Mouse (Mus musculus): ENCODE results near the gene Recql5. TPM values are rescaled to one million over a fixed set of nuclear protein-coding genes. Genes with fewer than 3 reads are reported as not detected.
"Not testable (repeated sequence)": the region's sequence is repeated elsewhere in the genome, so short reads cannot be mapped to it uniquely, and the experiment has no call there.

Gene Recql5
- total RNA-seq, 1 experiment from 2014 or later: 18.3 TPM

DNA sequence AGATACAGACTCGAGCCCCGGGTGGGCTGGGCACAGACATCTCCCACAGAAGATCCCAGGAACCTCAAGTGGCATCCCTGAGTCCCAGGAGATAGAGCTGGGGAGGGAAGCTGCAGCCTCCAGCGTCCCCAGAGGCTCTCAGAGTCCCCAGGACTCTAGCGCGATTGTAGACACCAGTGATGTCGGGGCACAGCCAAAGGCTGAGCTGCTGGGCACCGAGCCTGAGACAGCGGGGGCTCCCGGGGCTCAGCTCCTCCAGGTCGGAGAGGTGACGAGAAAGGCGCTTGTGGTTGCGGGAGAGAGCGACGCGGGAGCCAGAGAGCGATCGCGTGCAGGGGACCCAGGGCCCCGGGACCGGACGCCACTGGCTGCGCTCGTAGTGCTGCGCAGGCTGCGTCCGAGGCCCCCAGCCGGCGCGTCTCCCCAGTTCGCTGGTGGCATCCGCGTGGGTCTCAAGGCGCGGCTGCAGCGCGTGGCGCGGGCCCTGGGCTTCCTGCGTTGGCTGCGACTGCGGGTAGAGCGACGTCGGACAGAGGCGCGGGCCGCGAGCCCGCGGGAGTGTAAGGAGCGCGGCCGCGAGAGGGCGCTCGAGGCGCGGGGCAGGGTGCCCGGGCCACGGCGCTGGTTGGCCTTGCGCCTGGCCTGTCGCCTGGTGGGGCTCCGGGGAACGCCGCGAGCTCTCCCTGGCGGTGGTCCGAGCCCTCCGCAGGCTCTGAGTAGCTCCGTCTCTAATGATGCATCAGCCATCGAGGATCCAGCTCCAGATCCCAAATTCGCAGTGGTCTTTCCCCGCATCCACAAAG is 73.9 kb downstream of the Recql5 start:
- peak; percentile 95 for DNase-seq

- DNase-seq: no peak
Observed at GRCm38 (mm10) chr11:115858354-115858753, 74.9 kb downstream of the Recql5 start, which contains the start of gene Myo15b. TSS of gene Myo15b (plus strand) at chr11:115858406.

- peak; percentile 34 for DNase-seq
Observed at GRCm38 (mm10) chr11:115857936-115858335, 75.3 kb downstream of the Recql5 start.

GRCm38 (mm10) chr11:115857146-115857545 is 76.1 kb downstream of the Recql5 start:
- not testable (repeated sequence) for DNase-seq

- no peak for DNase-seq
Observed at GRCm38 (mm10) chr11:115854674-115855073, 78.6 kb downstream of the Recql5 start.

DNA sequence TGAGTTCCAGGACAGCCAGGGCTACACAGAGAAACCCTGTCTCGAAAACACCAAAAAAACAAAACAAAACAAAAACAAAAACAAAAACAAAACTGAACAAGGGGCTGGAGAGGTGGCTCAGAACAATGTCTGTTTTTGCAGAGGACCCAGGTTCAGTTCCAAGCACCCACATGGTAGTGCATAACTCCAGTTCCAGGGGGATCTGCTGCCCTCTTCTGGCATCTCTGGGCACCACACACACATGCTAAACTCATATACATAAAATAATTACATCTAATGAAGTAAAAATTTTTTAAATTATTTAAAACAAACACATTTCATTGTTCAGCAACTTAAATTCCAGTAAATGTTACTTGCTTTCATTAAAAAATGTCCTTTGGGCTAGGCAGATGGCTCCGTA is 87.5 kb downstream of the Recql5 start:
- no peak for DNase-seq

GRCm38 (mm10) chr11:115844240-115844639 is 89.0 kb downstream of the Recql5 start:
- no peak for DNase-seq

DNA sequence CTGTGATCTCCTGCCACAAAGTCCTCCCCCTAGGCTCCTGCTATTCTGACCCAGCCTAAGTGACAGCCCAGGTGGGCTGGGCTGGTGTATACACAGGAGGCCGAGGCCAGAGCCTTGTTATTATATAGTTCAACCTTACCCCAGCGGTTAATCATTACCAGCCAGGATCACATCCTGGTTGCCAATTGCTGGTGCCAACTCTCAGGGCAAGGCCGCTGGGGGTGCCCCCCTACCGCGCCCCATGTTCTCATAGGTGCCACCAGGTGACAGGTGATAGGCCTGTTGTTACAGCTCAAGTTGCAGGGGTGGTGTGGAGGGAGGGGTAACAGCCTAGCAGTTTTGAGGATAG is 89.4 kb downstream of the Recql5 start:
- no peak for DNase-seq

GRCm38 (mm10) chr11:115843141-115843890 is 90.0 kb downstream of the Recql5 start:
- DNase-seq: no peak

Other genes starting within 250 kb of the Recql5 start
- gene Grb2, start 224.9 kb downstream of the Recql5 start, total RNA-seq (2021): 103 and 108 TPM in 2 replicates
- gene Tmem94, start 168.0 kb downstream of the Recql5 start, total RNA-seq (2021): 64.4 and 65.1 TPM in 2 replicates
- gene Caskin2, start 119.8 kb downstream of the Recql5 start, total RNA-seq (2021): 53.7 and 57.5 TPM in 2 replicates
- 16.3 and 20.3 TPM in 2 replicates for gene Tsen54, start 118.8 kb downstream of the Recql5 start, total RNA-seq (2021)
- gene Llgl2, start 109.4 kb downstream of the Recql5 start, total RNA-seq (2021): 11.4 and 11.8 TPM in 2 replicates
- gene Myo15b, start 75.1 kb downstream of the Recql5 start, total RNA-seq (2021): 0.26 TPM in 1 of 2 replicates, not detected in the other
- 0.82 and 1.3 TPM in 2 replicates for gene Smim5, start 33.5 kb downstream of the Recql5 start, total RNA-seq (2021)
- not detected in 2 replicates for gene Smim6, start 21.5 kb downstream of the Recql5 start, total RNA-seq (2021)
- gene Sap30bp, start 195 bp downstream of the Recql5 start, total RNA-seq (2021): 40.9 and 42.9 TPM in 2 replicates
- gene Itgb4, start 41.2 kb upstream of the Recql5 start, total RNA-seq (2021): 3.6 and 4.4 TPM in 2 replicates
- 41.5 and 51.9 TPM in 2 replicates for gene Galk1, start 79.2 kb upstream of the Recql5 start, total RNA-seq (2021)
- 340 and 347 TPM in 2 replicates for gene H3f3b, start 94.5 kb upstream of the Recql5 start, total RNA-seq (2021)
- gene Unk, start 96.8 kb upstream of the Recql5 start, total RNA-seq (2021): 20.6 and 24.4 TPM in 2 replicates
- 0.74 and 4.0 TPM in 2 replicates for gene Unc13d, start 144.5 kb upstream of the Recql5 start, total RNA-seq (2021)
- 121 and 127 TPM in 2 replicates for gene Wbp2, start 153.5 kb upstream of the Recql5 start, total RNA-seq (2021)
- 19.9 and 23.6 TPM in 2 replicates for gene Trim47, start 193.7 kb upstream of the Recql5 start, total RNA-seq (2021)
- 8.6 and 10.2 TPM in 2 replicates for gene Trim65, start 197.7 kb upstream of the Recql5 start, total RNA-seq (2021)
- 90.7 and 95.0 TPM in 2 replicates for gene Mrpl38, start 205.4 kb upstream of the Recql5 start, total RNA-seq (2021)
- 28.1 and 31.0 TPM in 2 replicates for gene Fbf1, start 234.7 kb upstream of the Recql5 start, total RNA-seq (2021)

Data from adrenal gland, postnatal 14 days (tissue).